Mouse (Mus musculus): ENCODE measurements at regions not wholly inside any gene's neighbourhood (a gene's known extent, or its start where the extent isn't known, plus 50 kb on each side); places are given as distances from the start of the nearest gene placed in this dataset.
A peak's percentile ranks its signal among the peaks of the same experiment; 100 is the strongest.

- no peak for DNase-seq (ENCODE audit: extremely low spot score, low read depth, low spot score)
Measured at GRCm38 (mm10) chr8:10931266-10931665, 77.0 kb downstream of the Irs2 start.

GRCm38 (mm10) chr8:10928836-10929235, 79.4 kb downstream of the Irs2 start:
- DNase-seq (ENCODE audit: extremely low spot score, low read depth, low spot score): no peak

- DNase-seq (ENCODE audit: extremely low spot score, low read depth, low spot score): no peak
Measured at GRCm38 (mm10) chr8:10928342-10928794, 79.9 kb downstream of the Irs2 start.

DNA sequence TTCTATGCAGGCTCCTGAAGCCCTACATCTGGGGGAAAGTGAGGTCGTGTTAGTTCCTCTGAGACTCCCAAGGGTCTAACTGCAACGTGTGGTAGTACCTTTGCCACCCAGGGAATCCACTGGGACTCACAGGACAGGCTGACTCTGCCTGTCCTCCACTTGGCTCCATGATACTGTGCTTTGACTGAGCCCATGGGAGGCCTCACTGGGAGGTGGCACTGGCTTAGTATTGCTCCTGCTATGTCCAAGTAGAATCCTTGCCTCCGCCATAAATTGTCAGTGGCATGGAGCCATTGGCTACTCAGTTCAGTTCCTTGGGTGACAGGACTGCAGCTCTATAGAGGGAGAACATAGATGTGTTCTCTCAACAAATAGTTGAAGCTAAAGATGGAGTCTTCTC, 81.1 kb downstream of the Irs2 start:
- DNase-seq (ENCODE audit: extremely low spot score, low read depth, low spot score): no peak

- no peak for DNase-seq (ENCODE audit: extremely low spot score, low read depth, low spot score)
Measured at GRCm38 (mm10) chr8:10926518-10926915, 81.7 kb downstream of the Irs2 start.

DNA sequence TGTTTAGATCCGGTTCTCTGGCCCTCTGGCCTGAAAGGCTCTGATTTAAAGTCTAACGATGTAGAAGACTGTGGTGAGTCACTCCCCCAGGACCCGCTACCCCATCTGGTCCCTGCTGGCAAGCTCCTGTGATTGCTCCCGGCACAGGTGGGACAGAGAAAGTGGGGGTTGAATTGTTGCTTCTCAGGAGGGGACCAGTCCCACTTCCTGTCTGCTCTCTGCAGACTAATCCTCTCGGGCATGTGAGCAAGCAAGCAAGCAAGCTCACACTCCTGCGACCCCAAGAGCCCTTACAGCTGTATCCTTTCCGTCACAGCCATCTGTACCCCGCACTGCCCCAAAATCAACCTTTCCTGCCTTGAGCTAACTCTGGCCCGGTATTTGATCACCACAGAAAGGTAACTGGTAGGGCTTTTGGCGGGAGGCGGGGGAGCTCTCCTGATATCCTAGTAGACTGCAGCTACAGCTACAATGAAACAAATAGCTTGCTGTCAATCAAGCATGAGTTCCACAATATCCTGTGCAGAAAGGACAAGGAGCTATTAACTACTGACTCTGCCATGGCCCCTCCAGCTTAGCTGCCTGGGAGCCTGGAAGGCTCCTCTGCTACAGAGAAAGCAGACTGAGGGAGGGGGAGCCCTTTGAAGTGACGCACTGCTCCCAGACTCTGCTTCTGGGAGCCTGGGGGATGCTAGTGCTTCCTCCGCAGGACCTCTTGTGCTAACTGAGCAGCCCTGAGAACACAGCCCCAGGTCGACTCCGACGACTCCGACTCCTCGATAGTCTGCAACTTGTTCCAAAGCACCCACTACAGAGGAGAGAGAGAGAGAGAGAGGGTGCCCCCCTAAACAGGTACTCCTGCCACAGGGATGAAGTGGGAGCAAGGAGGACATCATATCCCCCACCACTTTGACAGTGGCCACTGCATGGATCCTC, 82.4 kb downstream of the Irs2 start:
- DNase-seq (ENCODE audit: extremely low spot score, low read depth, low spot score): no peak

DNA sequence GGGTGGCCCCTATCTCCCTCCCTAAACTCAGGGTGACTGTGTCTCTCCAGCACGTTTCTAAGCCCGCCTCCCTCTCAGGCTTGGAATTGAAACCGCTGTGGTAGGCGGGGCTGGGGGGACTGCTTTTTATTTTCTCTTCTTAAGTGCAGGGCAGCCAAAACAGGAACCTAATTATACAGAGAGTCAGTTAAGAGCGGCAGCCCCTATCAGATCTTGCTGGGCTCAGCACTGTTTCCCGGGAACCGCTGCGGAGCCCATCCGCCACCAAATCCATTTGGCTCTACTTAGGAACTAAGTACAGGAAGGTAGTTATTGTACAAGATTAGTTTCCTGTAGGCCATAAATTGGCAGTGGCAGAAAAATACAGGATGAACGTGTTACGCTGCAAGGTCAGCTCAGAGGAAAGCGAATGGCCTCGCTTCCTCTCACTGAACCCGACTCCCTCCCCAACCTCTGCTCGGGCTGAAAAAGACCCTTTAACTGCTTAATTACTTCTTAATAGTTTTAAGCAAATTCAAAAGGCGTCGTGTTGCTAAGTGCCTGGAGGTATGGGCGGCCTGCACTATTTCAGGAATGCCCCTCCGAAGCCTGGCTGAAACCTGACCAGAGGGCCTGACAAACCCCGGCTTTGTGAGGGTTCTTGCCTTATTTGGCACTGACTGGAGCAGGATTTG, 83.6 kb downstream of the Irs2 start:
- DNase-seq (ENCODE audit: extremely low spot score, low read depth, low spot score): peak; percentile 86

DNA sequence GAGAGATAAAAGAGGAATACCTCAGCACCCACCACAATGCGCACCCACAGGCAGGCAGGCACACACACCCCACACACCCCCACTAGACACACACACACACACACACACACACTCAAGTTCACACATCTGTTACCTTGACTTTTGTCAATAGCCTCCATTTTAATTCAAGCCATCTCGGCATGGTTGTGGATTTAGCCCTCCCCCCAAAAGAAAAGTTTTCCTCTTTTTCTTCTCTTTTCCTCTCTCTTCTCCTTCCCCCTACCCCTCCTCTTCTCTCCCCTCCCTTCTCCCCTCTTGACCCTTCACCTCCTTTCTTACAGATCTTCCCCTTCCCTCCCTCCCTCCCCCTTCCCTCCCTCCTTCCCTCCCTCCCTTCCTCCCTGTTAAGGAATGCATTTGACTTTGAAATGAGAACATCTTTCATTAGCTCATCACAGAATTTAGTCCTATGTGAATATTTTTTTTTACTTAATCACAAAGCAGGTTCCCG, 84.2 kb downstream of the Irs2 start:
- no peak for DNase-seq (ENCODE audit: extremely low spot score, low read depth, low spot score)

DNA sequence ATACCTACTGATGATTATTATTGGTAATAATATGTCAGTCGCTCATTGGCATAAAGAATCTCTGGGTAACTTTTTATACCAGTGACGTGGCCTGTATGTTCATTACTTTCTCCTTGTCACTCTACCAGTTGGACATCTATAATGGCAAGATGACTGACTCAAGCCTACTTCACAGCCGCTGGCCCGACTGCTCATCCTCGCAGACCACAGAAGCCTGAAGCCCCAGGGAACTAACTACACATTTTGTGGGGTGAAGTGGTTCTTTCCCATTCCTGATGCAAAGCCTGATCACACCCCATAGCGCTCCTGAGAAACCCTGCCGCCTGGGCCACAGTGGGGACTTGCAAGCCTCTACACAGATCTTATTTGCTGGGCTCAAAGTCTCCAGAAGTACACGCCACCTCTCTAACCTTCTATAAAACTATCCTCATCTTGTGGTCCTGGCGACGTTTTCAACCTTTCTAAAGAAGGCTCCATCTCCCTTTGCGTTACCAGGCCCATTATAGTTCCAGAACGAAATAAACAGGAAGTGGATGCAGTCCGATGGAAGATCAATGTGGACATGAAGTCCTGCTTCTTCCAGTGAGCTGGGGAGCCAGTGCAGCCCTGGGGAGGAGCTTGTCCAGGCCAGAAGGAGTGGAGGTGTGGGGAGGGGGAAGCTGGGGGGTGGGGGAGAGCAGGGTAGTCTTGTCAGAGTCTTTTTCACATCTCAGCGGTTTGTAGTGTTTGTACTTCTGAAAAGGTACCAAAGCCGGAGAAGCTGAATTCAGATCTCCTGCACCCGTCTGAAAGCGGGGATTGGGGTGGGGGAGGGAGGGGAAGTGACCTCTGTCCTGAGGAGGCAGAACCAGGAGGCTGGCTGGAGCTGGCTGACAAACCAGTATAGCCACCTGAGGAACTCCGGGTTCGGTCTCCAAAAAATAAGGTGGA, 84.9 kb downstream of the Irs2 start:
- DNase-seq (ENCODE audit: extremely low spot score, low read depth, low spot score): no peak

DNA sequence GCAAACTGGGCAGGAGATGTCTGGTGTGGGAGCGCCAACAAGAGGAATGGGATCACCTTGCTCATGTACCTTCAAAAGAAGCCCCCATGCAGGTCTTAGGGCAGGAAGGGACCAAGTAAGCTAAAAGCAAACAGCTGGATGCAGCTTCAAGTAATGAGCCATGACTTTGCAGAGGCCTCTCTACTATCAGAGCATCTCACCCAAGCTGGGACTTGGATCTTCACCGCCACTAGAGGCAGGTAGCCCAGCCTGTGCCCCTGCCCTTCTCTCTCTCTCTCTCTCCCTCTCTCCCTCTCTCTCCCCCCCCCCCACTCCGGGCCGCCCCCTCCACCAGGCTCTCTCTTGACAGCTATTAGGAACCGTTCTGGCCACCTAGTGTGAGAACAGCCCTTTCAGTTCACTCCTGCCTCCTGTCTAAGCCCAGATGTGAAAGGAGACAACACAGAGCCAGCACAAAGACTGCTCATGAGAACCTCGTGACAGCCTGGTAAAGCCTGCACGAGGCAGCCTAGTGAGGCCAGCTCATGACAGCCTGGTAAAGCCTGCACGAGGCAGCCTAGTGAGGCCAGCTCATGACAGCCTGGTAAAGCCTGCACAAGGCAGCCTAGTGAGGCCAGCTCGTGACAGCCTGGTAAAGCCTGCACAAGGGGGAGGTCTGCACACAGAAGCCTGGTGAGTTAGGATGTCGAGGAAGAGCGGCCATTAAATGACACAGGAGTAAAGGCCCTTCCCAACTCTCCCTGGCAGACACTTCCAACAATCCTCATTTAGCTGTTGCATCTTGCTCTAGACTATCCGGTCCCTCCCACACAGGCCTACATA, 85.8 kb downstream of the Irs2 start:
- no peak for DNase-seq (ENCODE audit: extremely low spot score, low read depth, low spot score)

DNA sequence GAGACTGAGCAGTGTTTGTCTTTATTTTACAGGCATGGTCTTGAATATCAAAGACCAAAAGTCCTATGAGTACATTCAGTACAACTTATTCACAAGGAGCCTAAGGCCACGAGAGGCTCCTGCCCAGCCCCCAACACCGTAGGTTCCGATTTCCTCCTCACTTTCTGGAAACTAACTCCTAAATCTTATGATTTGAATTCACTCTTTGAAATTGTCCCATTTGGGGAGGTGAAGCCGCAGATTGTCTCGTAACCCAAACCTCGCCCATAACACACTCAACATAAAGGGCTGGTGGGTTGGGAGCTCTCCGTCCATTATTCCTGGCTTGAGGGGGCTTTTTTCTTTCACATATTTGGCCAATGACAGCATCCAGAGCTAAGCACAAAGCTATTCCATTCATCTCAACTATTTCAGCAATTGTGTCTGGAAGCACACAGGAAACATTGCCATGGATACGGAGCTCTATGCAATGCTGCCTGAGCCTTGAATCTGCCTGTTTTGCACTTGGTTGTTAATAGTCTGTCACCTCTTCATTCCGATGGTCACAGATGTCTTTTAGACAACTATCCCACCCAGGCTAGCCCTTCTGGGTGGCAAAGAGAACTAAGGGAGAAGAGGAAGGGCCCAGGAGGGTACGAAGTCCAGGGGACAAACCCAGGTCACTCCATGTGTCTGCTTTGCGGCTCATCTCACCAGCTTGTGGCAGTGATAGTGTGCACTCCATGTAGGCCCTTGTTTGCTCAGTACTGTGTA, 86.6 kb downstream of the Irs2 start:
- no peak for DNase-seq (ENCODE audit: extremely low spot score, low read depth, low spot score)

- DNase-seq (ENCODE audit: extremely low spot score, low read depth, low spot score): no peak
Measured at GRCm38 (mm10) chr8:10919620-10920019, 88.6 kb downstream of the Irs2 start.

DNA sequence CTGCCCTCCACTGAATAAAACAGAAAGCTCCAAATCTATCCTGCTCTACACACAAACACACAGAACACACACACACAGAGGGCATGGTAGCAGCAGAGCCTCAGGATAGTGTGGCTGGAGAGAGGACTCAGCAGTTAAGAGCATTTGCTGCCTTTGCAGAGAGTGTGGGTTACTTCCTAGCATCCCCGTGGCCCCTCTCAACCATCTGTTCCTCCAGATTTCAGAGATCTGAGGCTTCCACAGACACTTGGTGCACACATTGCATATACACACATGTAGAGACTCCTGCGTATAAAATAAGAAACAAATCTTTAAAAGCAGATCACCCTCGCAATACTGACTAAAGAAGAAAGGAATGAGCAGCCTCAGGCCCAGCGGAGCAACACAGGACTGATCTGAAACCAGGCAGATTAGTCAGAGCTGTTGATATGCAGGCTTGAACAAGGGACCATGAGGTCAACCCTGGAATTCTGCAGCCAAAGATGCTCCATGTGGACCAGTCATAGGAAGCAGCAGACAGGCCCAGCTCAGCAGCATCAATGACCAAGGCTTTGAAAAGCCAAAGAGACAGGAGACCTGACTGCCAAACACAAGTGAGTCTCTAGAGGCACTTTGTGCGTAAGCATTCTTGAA, 89.7 kb downstream of the Irs2 start:
- no peak for DNase-seq (ENCODE audit: extremely low spot score, low read depth, low spot score)

- DNase-seq (ENCODE audit: extremely low spot score, low read depth, low spot score): no peak
Measured at GRCm38 (mm10) chr8:10914616-10915015, 93.6 kb downstream of the Irs2 start.

DNA sequence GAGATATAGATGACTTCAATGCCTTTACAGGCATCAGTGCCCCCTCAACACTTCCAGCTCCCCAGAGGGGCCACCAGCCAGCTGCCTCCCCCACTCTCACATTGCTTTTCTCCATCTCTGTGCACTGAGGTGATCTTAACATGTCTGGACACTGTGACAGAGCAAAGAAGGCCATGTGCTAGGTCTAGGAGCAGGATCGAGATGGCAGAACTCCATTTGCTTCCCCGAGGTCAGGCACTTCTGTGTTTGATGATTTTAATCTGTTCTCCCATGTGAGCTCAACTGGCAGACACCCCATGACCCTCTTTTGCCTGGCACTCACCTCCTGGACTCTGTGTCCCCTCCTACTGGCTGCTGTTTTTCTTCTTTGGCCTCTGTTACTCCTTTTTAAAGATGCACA, 95.8 kb downstream of the Irs2 start:
- no peak for DNase-seq (ENCODE audit: extremely low spot score, low read depth, low spot score)

- DNase-seq (ENCODE audit: extremely low spot score, low read depth, low spot score): no peak
Measured at GRCm38 (mm10) chr8:10911371-10911770, 96.9 kb downstream of the Irs2 start.

- DNase-seq (ENCODE audit: extremely low spot score, low read depth, low spot score): no peak
Measured at GRCm38 (mm10) chr8:10910954-10911353, 97.3 kb downstream of the Irs2 start.

GRCm38 (mm10) chr8:10910244-10910872, 97.9 kb downstream of the Irs2 start:
- DNase-seq (ENCODE audit: extremely low spot score, low read depth, low spot score): no peak

Data from hindlimb bud, embryonic 11.5 days (tissue).